Mouse (Mus musculus) heart, postnatal 0 days (tissue): ENCODE data around the gene Aspn.

ENCODE experiments used
- CTCF ChIP-seq: IDR thresholded peaks from 2 replicates; pipeline ENCODE4 v1.5.1; 2016; ENCODE audit warnings: antibody characterized with exemption, control low read depth, low read depth
- EP300 ChIP-seq: IDR thresholded peaks from 2 replicates; pipeline ENCODE4 v1.6.1; 2016; ENCODE audit warnings: antibody characterized with exemption, low read depth

DNA sequence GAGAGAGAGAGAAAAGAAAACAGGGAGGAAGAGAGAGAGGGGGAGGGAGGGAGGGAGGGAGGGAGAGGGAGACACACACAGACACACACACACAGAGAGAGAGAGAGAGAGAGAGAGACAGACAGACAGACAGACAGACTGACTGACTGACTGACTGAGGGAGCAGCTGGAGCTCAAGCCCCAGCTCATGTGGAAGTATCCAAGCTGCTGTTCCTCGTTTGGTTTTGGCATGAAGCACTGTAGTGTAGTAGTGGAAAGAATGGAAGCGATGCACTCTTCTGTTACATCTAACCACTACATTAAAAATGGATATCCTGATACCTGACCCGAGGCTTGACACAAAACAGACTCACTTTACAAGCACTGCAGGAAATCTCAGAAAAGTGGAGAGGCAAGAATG lies 1.4 kb downstream of the Aspn start:
- no peak for TF ChIP-seq CTCF
- TF ChIP-seq EP300 = no peak
